Mouse (Mus musculus) liver, embryonic 16.5 days (tissue): ENCODE data around the gene Tradd. TPM values are rescaled to one million over a fixed set of nuclear protein-coding genes. Genes with fewer than 3 reads are reported as not detected.

Source experiments
- ATAC-seq: fragments of 200-750 bp; cut with Nextera tagmentation; 2 replicates; pipeline ENCODE4 v1.8.0; 2017; ENCODE audit warnings: low read depth, mild to moderate bottlenecking, moderate number of reproducible peaks, moderate library complexity
- H3K27ac ChIP-seq: fragments of 300-500 bp; sonication (generic); 2 replicates; pipeline ENCODE4 v1.5.1; 2014; ENCODE audit warnings: mild to moderate bottlenecking, low read length
- H3K27me3 ChIP-seq: fragments of 300-500 bp; sonication (generic); 2 replicates; pipeline ENCODE4 v1.6.1; 2014; ENCODE audit warnings: low read depth, low read length, mixed read lengths; ENCODE audit not compliant: control insufficient read depth, insufficient read depth
- H3K36me3 ChIP-seq: fragments of 300-500 bp; sonication (generic); 2 replicates; pipeline ENCODE4 v1.6.1; 2014; ENCODE audit warnings: mild to moderate bottlenecking; ENCODE audit not compliant: control insufficient read depth, insufficient read depth
- H3K4me1 ChIP-seq: fragments of 300-500 bp; sonication (generic); 2 replicates; pipeline ENCODE4 v1.6.1; 2014; ENCODE audit warnings: low read depth, low read length, mixed read lengths; ENCODE audit not compliant: control insufficient read depth
- H3K4me2 ChIP-seq: fragments of 300-500 bp; sonication (generic); 2 replicates; pipeline ENCODE4 v1.6.1; 2014; ENCODE audit warnings: low read depth, low read length, mixed read lengths
- H3K4me3 ChIP-seq: fragments of 300-500 bp; sonication (generic); 2 replicates; pipeline ENCODE4 v1.5.1; 2014; ENCODE audit warnings: low read depth, mild to moderate bottlenecking, low read length
- H3K9ac ChIP-seq: fragments of 300-500 bp; sonication (generic); 2 replicates; pipeline ENCODE4 v1.6.1; 2014; ENCODE audit warnings: low read depth, low read length
- H3K9me3 ChIP-seq: fragments of 300-500 bp; sonication (generic); replicated peaks from 2 replicates; pipeline ENCODE4 v1.6.1; 2016; ENCODE audit warnings: low read length; ENCODE audit not compliant: control insufficient read depth
- WGBS: fragments of 180-500 bp; shearing (Covaris S2); extraction: QIAGEN DNeasy Blood & Tissue Kit; methylation state at CpG from one replicate; pipeline ENCODE4 v1.1.7; 2014; ENCODE audit not compliant: insufficient replicate concordance; 5-methylcytosine and 5-hydroxymethylcytosine counted together
- polyA plus RNA-seq: library from polyadenylated mRNA; unstranded; fragments of >200 nt; fragmentation: Nextera tagmentation; extraction: Ambion mirVana; gene quantifications from 2 replicates; pipeline ENCODE4 v1.2.1, GENCODE M21; 2015

The Tradd gene
- polyA plus RNA-seq, 1 experiment from 2014 or later: 14.0 TPM

DNA sequence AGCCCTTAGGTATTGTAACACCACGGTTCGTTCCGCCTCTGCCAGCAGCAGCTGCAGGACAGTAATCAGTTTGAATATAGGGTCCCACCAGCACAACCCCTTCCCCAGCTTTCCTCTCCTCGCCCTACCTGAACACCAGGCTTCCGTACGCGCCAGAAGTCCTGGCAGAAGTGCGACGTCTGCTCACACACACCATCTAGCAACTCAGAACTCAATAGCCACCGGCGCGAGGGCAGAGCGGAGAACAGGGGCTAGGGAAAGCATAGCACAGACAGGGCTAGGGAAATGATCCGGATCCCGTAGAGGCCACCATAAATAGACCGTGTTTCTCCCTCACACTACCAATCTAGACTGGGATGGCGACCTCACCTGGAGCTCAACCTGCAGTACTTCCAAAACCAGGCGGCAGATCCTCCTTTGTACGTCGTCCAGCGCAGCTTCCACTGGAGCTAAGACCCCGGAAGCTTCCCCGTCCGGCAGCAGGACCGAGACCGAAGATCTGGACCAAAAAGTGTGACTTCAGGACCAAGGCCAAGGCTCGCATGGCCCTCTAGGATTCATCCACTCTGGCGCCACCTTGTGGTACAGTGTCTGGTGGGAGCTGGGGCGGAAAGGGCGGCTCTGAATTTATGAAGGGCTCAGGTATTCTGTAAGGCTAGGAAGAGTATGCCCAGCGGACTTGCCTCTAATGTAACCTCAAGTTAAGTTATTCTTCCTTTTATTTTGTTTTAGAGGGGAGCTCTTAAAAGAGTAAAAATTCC lies 26.3 kb upstream of the Tradd start:
- Histone ChIP-seq H3K36me3 (no peaks in the 10 kb centered on the region), H3K9ac (no peak overlapping the region), H3K4me3 (no peak overlapping the region), H3K27ac (no peak overlapping the region), H3K9me3 (no peaks in the 10 kb centered on the region), H3K4me2 (peak overlapping the region; percentile 84; the same call in 1 of the 2 replicates), H3K27me3 (peaks cover 15% of the 10 kb centered on the region), H3K4me1 (peaks cover 23% of the 10 kb centered on the region)
- WGBS: 16% methylated on average over 31 of the region's 31 CpGs
- no peak for ATAC-seq

GRCm38 (mm10) chr8:105289805-105290460 lies 25.5 kb upstream of the Tradd start, which contains the start of gene 4931428F04Rik:
Gene 4931428F04Rik, minus strand, starts transcription at chr8:105289864.
- H3K4me2 ChIP-seq: peak within 1 kb of the TSS; percentile 84
- H3K4me1 ChIP-seq: peaks cover 23% of the 10 kb centered on the region
- WGBS: 4% methylated on average over 43 of the region's 43 CpGs
- H3K9me3 ChIP-seq: no peaks in the 10 kb centered on the region
- no peaks in the 10 kb centered on the region for H3K36me3 ChIP-seq
- H3K27me3 ChIP-seq: peaks cover 20% of the 10 kb centered on the region
- no peak; the same call in none of the 2 replicates for ATAC-seq
- H3K4me3 ChIP-seq: peak within 1 kb of the TSS; percentile 62
- H3K27ac ChIP-seq: 0 out of 2 replicates have a peak within 1 kb of the TSS, but pooled peaks have one; percentile 26
- H3K9ac ChIP-seq: peak within 1 kb of the TSS; percentile 39

- Histone ChIP-seq H3K4me2 (peak overlapping the region; percentile 84), H3K27me3 (peaks cover 23% of the 10 kb centered on the region), H3K9me3 (no peaks in the 10 kb centered on the region), H3K36me3 (no peaks in the 10 kb centered on the region), H3K4me1 (peaks cover 23% of the 10 kb centered on the region), H3K27ac (0 out of 2 replicates have a peak overlapping the region, but pooled peaks have one; percentile 26), H3K4me3 (peak overlapping the region; percentile 62), H3K9ac (peak overlapping the region; percentile 39)
- ATAC-seq: peak; percentile 84
- WGBS: under 1% methylated on average over 53 of the region's 53 CpGs
Measured at GRCm38 (mm10) chr8:105288958-105289732, 24.7 kb upstream of the Tradd start.

DNA sequence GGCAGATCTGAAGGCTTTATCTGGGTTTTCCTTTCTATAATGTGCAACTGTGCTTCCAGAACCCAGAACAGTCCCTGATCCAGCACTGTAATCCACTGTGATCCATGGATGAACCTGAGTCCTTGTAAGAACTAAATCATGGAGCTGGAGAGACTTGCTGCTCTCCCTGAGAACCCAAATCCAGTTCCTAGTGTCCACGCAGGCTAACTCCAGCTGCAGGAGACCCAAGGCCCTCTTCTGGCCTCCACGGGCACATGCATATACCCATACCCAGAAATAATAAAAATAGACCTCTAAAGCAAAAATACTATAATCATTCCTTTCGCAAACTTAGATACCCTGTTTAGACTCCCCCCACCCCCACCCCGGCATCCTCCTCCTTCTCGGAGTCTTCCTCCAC lies 23.8 kb upstream of the Tradd start:
- 85% methylated on average over 5 of the region's 5 CpGs for WGBS
- Histone ChIP-seq H3K4me2 (no peak overlapping the region), H3K9me3 (no peaks in the 10 kb centered on the region), H3K36me3 (no peaks in the 10 kb centered on the region), H3K9ac (no peak overlapping the region), H3K27ac (no peak overlapping the region), H3K4me3 (no peak overlapping the region), H3K27me3 (peaks cover 23% of the 10 kb centered on the region), H3K4me1 (peaks cover 24% of the 10 kb centered on the region)
- ATAC-seq: no peak

GRCm38 (mm10) chr8:105286907-105287306 lies 22.5 kb upstream of the Tradd start:
- Histone ChIP-seq H3K9ac (no peak overlapping the region), H3K27me3 (peaks cover 23% of the 10 kb centered on the region), H3K9me3 (no peaks in the 10 kb centered on the region), H3K36me3 (no peaks in the 10 kb centered on the region), H3K27ac (no peak overlapping the region), H3K4me3 (no peak overlapping the region), H3K4me1 (peaks cover 31% of the 10 kb centered on the region), H3K4me2 (no peak overlapping the region)
- 71% methylated on average over 4 of the region's 4 CpGs for WGBS
- no peak for ATAC-seq

DNA sequence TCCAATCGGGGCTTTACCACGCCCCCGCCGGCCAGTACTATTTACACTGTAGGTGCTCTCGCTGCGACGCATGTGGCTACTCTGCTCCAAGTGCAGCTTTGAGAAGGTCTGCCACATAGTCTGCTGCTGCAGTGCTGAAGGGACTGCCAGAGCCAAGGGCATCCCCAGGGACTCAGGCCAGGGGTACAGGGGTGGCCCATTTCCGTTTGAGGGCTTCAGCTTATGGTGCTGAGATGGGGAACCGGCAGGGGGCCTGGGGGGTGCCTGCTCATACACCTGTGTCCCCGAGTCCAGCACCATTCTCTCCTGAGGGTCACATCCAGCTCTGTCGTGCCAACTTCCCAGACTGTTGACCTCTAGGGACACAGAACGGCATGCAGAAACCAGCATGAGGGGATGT lies 21.1 kb upstream of the Tradd start:
- H3K9me3 ChIP-seq: no peaks in the 10 kb centered on the region
- WGBS: 57% methylated on average over 12 of the region's 12 CpGs

GRCm38 (mm10) chr8:105283074-105283473 lies 18.7 kb upstream of the Tradd start:
- Histone ChIP-seq H3K9ac (no peak overlapping the region), H3K9me3 (no peaks in the 10 kb centered on the region), H3K27ac (no peak overlapping the region), H3K4me2 (peak overlapping the region; percentile 28), H3K4me3 (no peak overlapping the region), H3K36me3 (no peaks in the 10 kb centered on the region), H3K4me1 (peaks cover 16% of the 10 kb centered on the region), H3K27me3 (peaks cover 32% of the 10 kb centered on the region)
- 22% methylated on average over 23 of the region's 23 CpGs for WGBS
- ATAC-seq: peak; percentile 78

More for the DNA sequence above, 21.1 kb upstream of the Tradd start:
- no peak overlapping the region for H3K9ac ChIP-seq
- ATAC-seq: no peak
- no peak overlapping the region for H3K4me3 ChIP-seq
- peaks cover 21% of the 10 kb centered on the region for H3K27me3 ChIP-seq
- no peak overlapping the region for H3K27ac ChIP-seq
- no peak overlapping the region for H3K4me2 ChIP-seq
- H3K36me3 ChIP-seq: no peaks in the 10 kb centered on the region
- H3K4me1 ChIP-seq: peaks cover 27% of the 10 kb centered on the region

GRCm38 (mm10) chr8:105282239-105282638 lies 17.8 kb upstream of the Tradd start:
- no peak overlapping the region for H3K4me3 ChIP-seq
- 31% methylated on average over 4 of the region's 4 CpGs for WGBS
- H3K36me3 ChIP-seq: no peaks in the 10 kb centered on the region
- no peak for ATAC-seq
- no peak overlapping the region for H3K9ac ChIP-seq
- no peak overlapping the region for H3K27ac ChIP-seq
- H3K4me1 ChIP-seq: peaks cover 16% of the 10 kb centered on the region
- no peaks in the 10 kb centered on the region for H3K9me3 ChIP-seq
- H3K4me2 ChIP-seq: no peak overlapping the region
- H3K27me3 ChIP-seq: peaks cover 40% of the 10 kb centered on the region
